Mouse (Mus musculus) cerebellum, adult 11 months (tissue): ENCODE measurements around the gene Kcnab1.
A peak's percentile ranks its signal among the peaks of the same experiment; 100 is the strongest.
"Not testable (repeated sequence)": the region's sequence is repeated elsewhere in the genome, so short reads cannot be mapped to it uniquely, and the experiment has no call there.

Experiments used
- DNase-seq: peaks from one replicate; pipeline ENCODE4 v3.0.0; 2022

Gene Kcnab1

DNA sequence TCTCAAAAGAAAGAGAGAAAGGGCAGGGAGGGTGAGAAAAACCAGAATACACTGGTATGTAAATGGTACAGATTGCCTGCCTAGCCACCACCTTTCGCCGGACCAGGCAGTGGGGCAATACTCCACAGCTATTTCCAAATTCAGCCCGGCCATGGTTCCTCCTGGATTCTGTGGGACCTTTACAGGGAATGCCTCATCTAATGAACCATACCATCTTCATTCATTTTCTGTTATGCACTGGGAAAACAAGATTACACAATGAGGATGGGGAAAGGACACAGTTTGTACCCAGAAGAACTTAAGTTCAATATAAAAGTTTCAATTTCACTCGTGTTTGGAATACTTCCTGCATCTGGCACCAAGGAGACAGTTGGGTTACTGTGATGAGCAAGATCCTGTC, 263.4 kb downstream of the Kcnab1 start:
- no peak for DNase-seq

DNA sequence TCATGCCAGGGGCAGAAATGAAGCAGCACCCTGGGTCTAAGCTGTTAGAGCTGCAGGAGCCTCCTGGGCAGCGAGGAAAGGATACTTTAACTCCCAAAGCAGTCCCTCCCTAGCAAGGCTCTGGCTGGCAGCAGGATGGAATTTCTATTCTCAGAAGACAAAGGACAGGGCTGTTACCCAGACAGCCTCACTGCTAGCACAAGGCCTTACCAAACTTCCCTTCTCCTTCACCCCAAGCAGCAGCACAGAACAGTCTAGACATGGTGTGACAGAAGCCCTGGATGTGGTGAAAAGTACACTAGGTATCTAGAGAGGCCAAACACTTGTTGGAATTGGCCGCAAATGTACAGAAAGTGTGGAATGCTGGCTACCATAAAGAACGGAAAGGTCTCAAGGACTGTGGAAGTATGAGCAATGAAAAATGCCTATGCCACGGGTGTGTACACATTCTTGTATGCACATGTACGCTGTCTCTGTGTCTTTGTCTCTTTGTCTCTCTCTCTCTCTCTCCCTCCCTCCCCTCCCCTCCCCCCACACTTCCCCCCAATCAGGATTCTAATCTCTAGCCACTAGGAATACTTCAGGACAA, 264.5 kb downstream of the Kcnab1 start:
- no peak for DNase-seq

GRCm38 (mm10) chr3:65374729-65375128, 265.5 kb downstream of the Kcnab1 start:
- no peak for DNase-seq

- DNase-seq, result no peak
Measured at GRCm38 (mm10) chr3:65378724-65379123, 269.5 kb downstream of the Kcnab1 start.

DNA sequence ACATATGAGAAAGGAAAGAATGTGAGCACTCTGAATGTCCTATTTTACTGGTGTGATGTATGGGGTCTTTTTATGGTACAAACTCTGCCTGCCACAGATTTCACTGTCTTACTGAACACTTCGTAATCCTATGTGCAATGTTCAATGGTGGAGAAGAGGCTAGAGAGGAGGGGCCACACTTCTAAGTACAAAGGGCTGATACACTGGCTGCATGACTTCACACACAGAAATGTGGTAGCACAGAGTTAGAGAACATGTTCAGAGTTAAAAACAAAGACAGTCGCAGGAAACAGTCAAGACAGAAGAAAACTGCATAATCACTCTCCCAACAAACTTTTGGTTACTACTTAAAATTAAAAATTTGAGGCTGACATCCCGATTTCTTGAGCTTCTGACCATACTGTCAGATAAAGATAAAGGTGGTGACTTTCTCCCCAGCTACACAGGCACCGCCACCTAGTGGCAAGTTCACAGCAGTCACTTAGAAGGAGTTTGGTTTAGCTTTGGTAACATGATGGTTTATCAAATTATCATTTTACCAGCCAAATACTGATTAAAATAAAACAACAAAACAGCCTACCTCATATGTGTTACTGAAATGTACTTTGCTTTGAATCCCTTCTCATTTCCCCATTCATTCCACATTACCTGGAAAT, 270.8 kb downstream of the Kcnab1 start:
- no peak for DNase-seq

DNA sequence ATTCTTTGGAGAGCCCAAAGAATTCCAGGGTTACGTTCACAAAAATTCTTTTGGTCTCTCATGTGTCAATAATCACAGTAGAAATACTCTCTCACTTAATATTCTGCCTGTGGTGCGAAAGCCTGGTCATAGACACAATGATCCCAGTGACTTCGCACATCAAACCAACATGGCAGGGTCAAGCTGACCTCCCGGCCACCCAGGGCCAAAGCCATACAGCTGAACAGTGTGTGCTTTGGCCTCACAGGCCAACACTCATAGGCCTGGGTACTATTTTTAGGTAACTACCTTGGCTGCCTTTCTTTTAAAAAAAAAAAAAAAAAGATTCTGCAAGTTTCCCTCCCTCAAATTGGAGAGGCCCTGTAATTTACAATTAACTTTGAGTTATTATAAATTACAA, 271.9 kb downstream of the Kcnab1 start:
- DNase-seq, result no peak

- DNase-seq, result no peak
Measured at GRCm38 (mm10) chr3:65384431-65384830, 275.2 kb downstream of the Kcnab1 start.

- no peak for DNase-seq
Measured at GRCm38 (mm10) chr3:65385771-65386170, 276.6 kb downstream of the Kcnab1 start.

DNA sequence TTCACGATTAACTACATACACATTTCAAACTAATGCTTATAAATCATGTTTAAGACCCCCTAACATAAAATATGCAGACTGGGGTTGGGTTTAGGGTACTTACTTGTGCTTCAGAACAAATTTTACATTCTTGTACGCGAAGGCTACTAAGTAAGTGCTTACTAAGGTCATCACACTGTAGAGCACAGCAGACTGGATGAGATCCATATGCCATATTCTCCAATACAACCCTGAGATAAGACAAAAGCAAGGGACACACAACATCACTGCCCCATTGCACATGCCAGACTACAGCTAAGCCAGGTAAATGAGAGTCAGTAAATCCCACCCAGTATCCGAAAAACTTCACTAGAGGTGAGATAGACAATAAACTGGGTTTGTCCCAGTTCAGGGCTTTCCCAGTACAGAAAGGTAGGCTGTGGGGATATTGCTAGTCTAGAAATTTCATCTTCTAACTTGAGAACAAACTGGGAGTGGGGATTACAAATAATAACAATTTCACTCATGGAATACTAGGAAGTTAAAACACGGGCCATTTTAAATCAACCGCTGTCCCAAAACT, 282.1 kb downstream of the Kcnab1 start:
- no peak for DNase-seq

GRCm38 (mm10) chr3:65391784-65392420, 282.7 kb downstream of the Kcnab1 start:
- DNase-seq, result no peak

DNA sequence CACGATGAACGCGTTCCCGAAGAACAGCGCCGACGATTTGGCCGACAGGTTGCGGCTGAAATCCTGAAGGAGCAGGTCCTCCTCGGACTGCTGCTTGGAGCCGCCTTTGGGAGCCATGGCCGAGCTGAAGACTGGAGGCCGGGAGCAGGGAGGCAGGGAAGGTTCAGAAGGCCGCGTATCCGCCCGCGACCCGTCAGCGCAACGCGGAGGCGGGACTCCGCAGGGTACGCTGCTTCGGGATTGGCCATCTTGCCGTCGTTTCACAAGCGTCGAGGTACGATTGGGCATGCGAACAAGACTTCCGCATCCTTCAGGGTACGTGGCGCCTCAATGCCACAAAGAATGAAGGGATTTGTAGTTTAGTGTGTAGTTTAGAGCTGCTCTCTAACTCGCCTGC, 283.2 kb downstream of the Kcnab1 start, which contains the start of gene Ssr3:
Ssr3 (minus strand) TSS at position 203 of the 397 bp plus-strand sequence.
- peak; percentile 96 for DNase-seq

GRCm38 (mm10) chr3:65395111-65395510, 285.9 kb downstream of the Kcnab1 start:
- DNase-seq, result not testable (repeated sequence)

GRCm38 (mm10) chr3:65396835-65397504, 287.8 kb downstream of the Kcnab1 start:
- DNase-seq, result no peak

GRCm38 (mm10) chr3:65397566-65397965, 288.4 kb downstream of the Kcnab1 start:
- no peak for DNase-seq

GRCm38 (mm10) chr3:65405781-65406180, 296.6 kb downstream of the Kcnab1 start:
- no peak for DNase-seq

GRCm38 (mm10) chr3:65407891-65408290, 298.7 kb downstream of the Kcnab1 start:
- DNase-seq, result no peak

- no peak for DNase-seq
Measured at GRCm38 (mm10) chr3:65416571-65416970, 307.4 kb downstream of the Kcnab1 start.

DNA sequence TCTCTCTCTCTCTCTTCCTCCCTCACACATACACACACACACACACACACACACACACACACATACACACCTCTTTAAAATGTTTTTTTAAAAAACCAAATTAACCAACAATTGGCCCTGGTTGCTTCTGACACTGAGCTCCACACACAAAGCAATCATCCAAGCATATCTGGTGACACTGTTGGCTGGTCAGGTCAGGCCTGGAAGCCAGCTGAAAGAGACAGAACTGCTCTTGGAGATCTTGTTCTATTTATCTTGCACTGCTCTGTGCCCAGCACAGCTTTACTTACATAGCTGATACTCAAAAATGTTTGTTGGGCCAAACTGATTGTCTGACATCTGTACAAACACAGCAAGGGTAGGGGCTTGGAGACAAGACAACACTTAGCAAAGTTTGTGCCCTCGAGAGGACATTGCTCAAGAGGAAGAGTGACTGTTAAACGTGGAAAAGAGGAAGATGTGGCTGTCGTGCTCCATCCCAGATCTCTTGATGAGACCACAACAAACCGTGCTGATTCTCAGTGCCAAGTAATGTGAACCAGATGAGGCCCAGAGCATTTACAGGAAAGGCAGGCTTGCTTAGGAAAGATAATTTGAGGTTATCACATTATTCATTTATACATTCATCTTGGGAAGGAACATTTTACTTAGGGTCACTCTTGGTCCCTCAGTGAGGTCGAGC, 308.9 kb downstream of the Kcnab1 start:
- DNase-seq, result no peak

GRCm38 (mm10) chr3:65419706-65420105, 310.5 kb downstream of the Kcnab1 start:
- no peak for DNase-seq
